25 mouse cellular contexts compared by ENCODE assay signal in the genomic region with DNA sequence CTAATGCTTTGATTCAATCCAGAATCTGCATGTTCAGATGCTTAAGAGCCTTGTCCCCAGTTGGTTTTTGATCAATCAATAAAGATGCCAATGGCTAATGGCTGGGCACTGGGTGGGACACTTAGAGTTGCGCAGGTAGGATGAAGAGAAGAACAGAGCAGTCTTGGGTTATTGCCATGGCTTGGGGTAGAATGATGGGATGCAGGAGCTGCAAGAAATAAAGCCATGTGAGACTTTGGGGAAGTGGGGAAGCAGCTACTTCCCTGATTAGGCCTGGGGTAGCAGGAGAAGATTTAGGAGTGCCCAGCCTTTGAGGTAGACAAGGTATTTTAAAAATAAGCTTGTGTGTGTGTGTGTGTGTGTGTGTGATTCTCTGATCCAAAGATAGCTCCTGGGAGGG. TPM values are rescaled to one million over a fixed set of nuclear protein-coding genes. Genes with fewer than 3 reads are reported as not detected.
"Had no signal": no experiment of that assay in that cellular context is flagged by ENCODE, and none has a peak within 500 bp of the region (broad histone marks: within the 10 kb centered on the region; RNA-seq: fewer than 3 reads in every experiment).

No protein-coding gene starts in this region.

- H3K36me3 ChIP-seq: neural tube, embryonic 12.5 days; neural tube, embryonic 13.5 days; neural tube, embryonic 15.5 days; stomach, embryonic 15.5 days had no signal

- DNase-seq: retina, postnatal 1 day; right cerebral cortex, adult 18-20 months; right cerebral cortex, postnatal 14 days; right cerebral cortex, postnatal 25 days; right cerebral cortex, postnatal 4 days; spleen, adult 18-20 months; thymus, adult 18-20 months; thymus, postnatal 14 days; thymus, postnatal 25 days; thymus, postnatal 36 days; thymus, postnatal 4 days had no signal

- H3K9me3 ChIP-seq: neural tube, embryonic 12.5 days; neural tube, embryonic 13.5 days; neural tube, embryonic 15.5 days; stomach, embryonic 15.5 days had no signal

- H3K27me3 ChIP-seq: neural tube, embryonic 12.5 days; neural tube, embryonic 13.5 days; neural tube, embryonic 15.5 days; stomach, embryonic 15.5 days had no signal

- H3K27ac ChIP-seq: neural tube, embryonic 12.5 days; neural tube, embryonic 13.5 days; neural tube, embryonic 15.5 days; stomach, embryonic 15.5 days; stomach, postnatal 0 days had no signal

- H3K4me1 ChIP-seq: neural tube, embryonic 12.5 days; stomach, embryonic 15.5 days had no signal

- H3K4me3 ChIP-seq: neural tube, embryonic 12.5 days; neural tube, embryonic 13.5 days; neural tube, embryonic 15.5 days; stomach, embryonic 15.5 days had no signal

RNA-seq across cellular contexts. Expression of gene Clrn2, which starts 26.5 kb away (rescaled TPM):
- total RNA-seq: neutrophil, adult 5-6 weeks had no signal
- polyA plus RNA-seq: neural tube, embryonic 12.5 days; neural tube, embryonic 14.5 days; neural tube, embryonic 15.5 days; small intestine, adult 2 months; spleen, adult 2 months; stomach, embryonic 14.5 days; stomach, embryonic 15.5 days; stomach, embryonic 16.5 days; stomach, postnatal 0 days; testis, adult 2 months; thymus, postnatal 0 days; urinary bladder, adult 2 months had no signal
